Mouse (Mus musculus): ENCODE measurements around the gene Lsmem1. TPM values are rescaled to one million over a fixed set of nuclear protein-coding genes. Genes with fewer than 3 reads are reported as not detected.

Gene Lsmem1
- polyA plus RNA-seq, 1 experiment = not detected

GRCm38 (mm10) chr12:40218430-40218945 is 19.2 kb upstream of the Lsmem1 start:
- no peak overlapping the region for H3K4me3 ChIP-seq (replicated peaks)
- no peak for TF ChIP-seq GATA1 (IDR thresholded peaks at IDR 0.05; ENCODE audit: low read length)
- no peak for TF ChIP-seq TAL1 (IDR thresholded peaks at IDR 0.05; ENCODE audit: low read length)

GRCm38 (mm10) chr12:40217776-40218175 is 18.5 kb upstream of the Lsmem1 start:
- no peak for TF ChIP-seq GATA1 (IDR thresholded peaks at IDR 0.05; ENCODE audit: low read length)
- no peak for TF ChIP-seq TAL1 (IDR thresholded peaks at IDR 0.05; ENCODE audit: low read length)
- no peak overlapping the region for H3K4me3 ChIP-seq (replicated peaks)
- no peaks in the 10 kb centered on the region for H3K27me3 ChIP-seq (ENCODE audit: control insufficient read depth)
- peaks cover 56% of the 10 kb centered on the region for H3K36me3 ChIP-seq (ENCODE audit: control insufficient read depth)
- H3K9me3 ChIP-seq (ENCODE audit: control insufficient read depth, low read length) = no peaks in the 10 kb centered on the region
- H3K4me1 ChIP-seq (ENCODE audit: control insufficient read depth) = peaks cover 25% of the 10 kb centered on the region

More at GRCm38 (mm10) chr12:40218430-40218945, 19.2 kb upstream of the Lsmem1 start:
- Histone ChIP-seq H3K9me3 (ENCODE audit: control insufficient read depth, low read length) (no peaks in the 10 kb centered on the region), H3K4me1 (ENCODE audit: control insufficient read depth) (peaks cover 28% of the 10 kb centered on the region), H3K27me3 (ENCODE audit: control insufficient read depth) (no peaks in the 10 kb centered on the region), H3K36me3 (ENCODE audit: control insufficient read depth) (peaks cover 49% of the 10 kb centered on the region)

- no peaks in the 10 kb centered on the region for H3K27me3 ChIP-seq (ENCODE audit: control insufficient read depth)
- peaks cover 5% of the 10 kb centered on the region for H3K4me1 ChIP-seq (ENCODE audit: control insufficient read depth)
- no peak overlapping the region for H3K4me3 ChIP-seq (replicated peaks)
- H3K9me3 ChIP-seq (ENCODE audit: control insufficient read depth, low read length) = no peaks in the 10 kb centered on the region
- H3K36me3 ChIP-seq (ENCODE audit: control insufficient read depth) = peaks cover 78% of the 10 kb centered on the region
- TF ChIP-seq GATA1 (IDR thresholded peaks at IDR 0.05; ENCODE audit: low read length) (no peak), TAL1 (IDR thresholded peaks at IDR 0.05; ENCODE audit: low read length) (no peak)
Observed at GRCm38 (mm10) chr12:40214888-40215876, 15.9 kb upstream of the Lsmem1 start.

- H3K36me3 ChIP-seq (ENCODE audit: control insufficient read depth) = peaks cover 88% of the 10 kb centered on the region
Observed at GRCm38 (mm10) chr12:40209049-40209448, 9.8 kb upstream of the Lsmem1 start.

GRCm38 (mm10) chr12:40207909-40208308 is 8.6 kb upstream of the Lsmem1 start:
- Histone ChIP-seq H3K4me3 (replicated peaks) (no peak overlapping the region), H3K27me3 (ENCODE audit: control insufficient read depth) (no peaks in the 10 kb centered on the region), H3K9me3 (ENCODE audit: control insufficient read depth, low read length) (no peaks in the 10 kb centered on the region), H3K4me1 (ENCODE audit: control insufficient read depth) (no peaks in the 10 kb centered on the region), H3K36me3 (ENCODE audit: control insufficient read depth) (peaks cover 88% of the 10 kb centered on the region)
- TF ChIP-seq TAL1 (IDR thresholded peaks at IDR 0.05; ENCODE audit: low read length) = no peak
- TF ChIP-seq GATA1 (IDR thresholded peaks at IDR 0.05; ENCODE audit: low read length) = no peak

More at GRCm38 (mm10) chr12:40209049-40209448, 9.8 kb upstream of the Lsmem1 start:
- no peaks in the 10 kb centered on the region for H3K4me1 ChIP-seq (ENCODE audit: control insufficient read depth)
- TF ChIP-seq GATA1 (IDR thresholded peaks at IDR 0.05; ENCODE audit: low read length) (no peak), TAL1 (IDR thresholded peaks at IDR 0.05; ENCODE audit: low read length) (no peak)
- H3K4me3 ChIP-seq (replicated peaks) = no peak overlapping the region
- H3K27me3 ChIP-seq (ENCODE audit: control insufficient read depth) = no peaks in the 10 kb centered on the region
- H3K9me3 ChIP-seq (ENCODE audit: control insufficient read depth, low read length) = no peaks in the 10 kb centered on the region

- peaks cover 65% of the 10 kb centered on the region for H3K36me3 ChIP-seq (ENCODE audit: control insufficient read depth)
- no peaks in the 10 kb centered on the region for H3K4me1 ChIP-seq (ENCODE audit: control insufficient read depth)
- H3K9me3 ChIP-seq (ENCODE audit: control insufficient read depth, low read length) = no peaks in the 10 kb centered on the region
- TF ChIP-seq GATA1 (IDR thresholded peaks at IDR 0.05; ENCODE audit: low read length) (no peak), TAL1 (IDR thresholded peaks at IDR 0.05; ENCODE audit: low read length) (no peak)
- no peak overlapping the region for H3K4me3 ChIP-seq (replicated peaks)
- no peaks in the 10 kb centered on the region for H3K27me3 ChIP-seq (ENCODE audit: control insufficient read depth)
Observed at GRCm38 (mm10) chr12:40202161-40203035, 3.1 kb upstream of the Lsmem1 start.

GRCm38 (mm10) chr12:40200484-40201235 is 1.4 kb upstream of the Lsmem1 start:
- H3K9me3 ChIP-seq (ENCODE audit: control insufficient read depth, low read length) = no peaks in the 10 kb centered on the region
- TF ChIP-seq TAL1 (IDR thresholded peaks at IDR 0.05; ENCODE audit: low read length) (no peak), GATA1 (IDR thresholded peaks at IDR 0.05; ENCODE audit: low read length) (no peak)
- no peaks in the 10 kb centered on the region for H3K27me3 ChIP-seq (ENCODE audit: control insufficient read depth)
- peaks cover 48% of the 10 kb centered on the region for H3K36me3 ChIP-seq (ENCODE audit: control insufficient read depth)
- H3K4me3 ChIP-seq (replicated peaks) = no peak overlapping the region
- no peaks in the 10 kb centered on the region for H3K4me1 ChIP-seq (ENCODE audit: control insufficient read depth)

- H3K36me3 ChIP-seq (ENCODE audit: control insufficient read depth) = peaks cover 40% of the 10 kb centered on the region
Observed at GRCm38 (mm10) chr12:40199795-40200402, 609 bp upstream of the Lsmem1 start.

More at GRCm38 (mm10) chr12:40199795-40200402, 609 bp upstream of the Lsmem1 start:
- Histone ChIP-seq H3K9me3 (ENCODE audit: control insufficient read depth, low read length) (no peaks in the 10 kb centered on the region), H3K27me3 (ENCODE audit: control insufficient read depth) (no peaks in the 10 kb centered on the region), H3K4me3 (replicated peaks) (no peak overlapping the region), H3K4me1 (ENCODE audit: control insufficient read depth) (no peaks in the 10 kb centered on the region)
- no peak for TF ChIP-seq GATA1 (IDR thresholded peaks at IDR 0.05; ENCODE audit: low read length)
